Mouse (Mus musculus) hindbrain, embryonic 16.5 days (tissue): ENCODE measurements around the gene Camk2d. TPM values are rescaled to one million over a fixed set of nuclear protein-coding genes. Genes with fewer than 3 reads are reported as not detected.
A peak's percentile ranks its signal among the peaks of the same experiment; 100 is the strongest.

Experiments used
- ATAC-seq: fragments of 200-750 bp; cut with Nextera tagmentation; 2 replicates; pipeline ENCODE4 v1.8.0; 2017; ENCODE audit warnings: moderate TSS enrichment, moderate library complexity
- H3K27ac ChIP-seq: fragments of 300-500 bp; sonication (generic); 2 replicates; pipeline ENCODE4 v1.5.1; 2014; ENCODE audit warnings: low read depth, mild to moderate bottlenecking, control low read depth, low read length, moderate library complexity
- H3K27me3 ChIP-seq: fragments of 300-500 bp; sonication (generic); replicated peaks from 2 replicates; pipeline ENCODE4 v1.6.1; 2014; ENCODE audit warnings: low read length; ENCODE audit not compliant: control insufficient read depth, insufficient read depth
- H3K36me3 ChIP-seq: fragments of 300-500 bp; sonication (generic); 2 replicates; pipeline ENCODE4 v1.6.1; 2014; ENCODE audit warnings: mild to moderate bottlenecking, low read length, moderate library complexity, mixed read lengths; ENCODE audit not compliant: control insufficient read depth, insufficient read depth
- H3K4me1 ChIP-seq: fragments of 300-500 bp; sonication (generic); 2 replicates; pipeline ENCODE4 v1.6.1; 2014; ENCODE audit warnings: low read depth, low read length; ENCODE audit not compliant: control insufficient read depth, insufficient read depth
- H3K4me2 ChIP-seq: fragments of 300-500 bp; sonication (generic); 2 replicates; pipeline ENCODE4 v1.6.1; 2014; ENCODE audit warnings: mild to moderate bottlenecking, low read length, control low read depth, moderate library complexity
- H3K4me3 ChIP-seq: fragments of 300-500 bp; sonication (generic); 2 replicates; pipeline ENCODE4 v1.5.1; 2014; ENCODE audit warnings: mild to moderate bottlenecking, low read length, control low read depth, moderate library complexity
- H3K9ac ChIP-seq: fragments of 300-500 bp; sonication (generic); 2 replicates; pipeline ENCODE4 v1.6.1; 2014; ENCODE audit warnings: low read depth, mild to moderate bottlenecking, control low read depth, low read length, moderate library complexity
- H3K9me3 ChIP-seq: fragments of 300-500 bp; sonication (generic); 2 replicates; pipeline ENCODE4 v1.6.1; 2014; ENCODE audit warnings: mild to moderate bottlenecking, low read length, moderate library complexity; ENCODE audit not compliant: control insufficient read depth
- WGBS: fragments of 180-500 bp; shearing (Covaris S2); extraction: QIAGEN DNeasy Blood & Tissue Kit; methylation state at CpG from one replicate; pipeline ENCODE4 v1.1.7; 2014; 5-methylcytosine and 5-hydroxymethylcytosine counted together
- polyA plus RNA-seq: library from polyadenylated mRNA; unstranded; fragments of >200 nt; fragmentation: Nextera tagmentation; extraction: Ambion mirVana; gene quantifications from 2 replicates; pipeline ENCODE4 v1.2.1, GENCODE M21; 2015

The Camk2d gene
- polyA plus RNA-seq, 1 experiment from 2014 or later: 88.9 TPM

- Histone ChIP-seq H3K36me3 (no peaks in the 10 kb centered on the region), H3K27ac (no peak overlapping the region), H3K9ac (no peak overlapping the region), H3K27me3 (no peaks in the 10 kb centered on the region), H3K4me3 (no peak overlapping the region), H3K4me1 (no peaks in the 10 kb centered on the region), H3K9me3 (no peaks in the 10 kb centered on the region), H3K4me2 (no peak overlapping the region)
- WGBS: 94% methylated on average over 2 of the region's 2 CpGs
- ATAC-seq: no peak
These were observed 26.4 kb downstream of the Camk2d start for GRCm38 (mm10) chr3:126622509-126622908.

DNA sequence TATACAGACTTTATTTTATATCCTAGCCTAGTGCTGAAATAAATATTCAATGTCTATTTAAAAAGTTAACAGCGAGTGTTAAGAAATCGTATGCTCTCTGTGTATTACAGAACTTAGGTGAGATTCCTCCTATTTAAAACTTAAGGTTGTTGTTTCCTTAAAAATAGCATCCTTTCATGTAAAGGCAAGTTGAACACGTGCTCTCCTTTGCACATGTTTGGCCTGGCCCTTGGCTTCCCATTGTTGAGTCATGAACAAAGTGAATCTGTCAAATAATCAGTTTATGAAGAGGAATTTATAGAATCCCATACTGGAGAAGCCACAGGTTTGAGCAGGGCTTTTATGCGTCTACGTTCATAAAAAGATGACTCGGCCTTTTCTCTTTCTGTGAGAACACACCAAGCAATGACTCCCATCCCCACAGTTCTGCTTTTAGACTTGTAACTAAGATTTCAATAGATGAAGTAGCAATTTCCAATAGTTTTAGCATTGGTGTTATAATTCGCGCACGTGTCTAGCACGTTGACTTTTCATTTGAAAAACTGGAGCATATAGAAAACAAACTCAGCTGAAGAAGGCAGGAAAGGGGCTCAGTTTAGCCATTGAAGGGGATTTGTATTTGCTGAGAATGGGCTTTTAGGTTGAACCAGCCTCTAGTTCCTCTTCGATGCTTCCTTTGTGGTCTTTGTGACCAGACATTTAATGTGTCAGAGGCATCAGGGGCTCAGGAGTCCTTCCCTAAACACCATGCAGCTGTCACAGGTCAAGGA lies 29.1 kb downstream of the Camk2d start:
- no peak for ATAC-seq
- H3K27me3 ChIP-seq: no peaks in the 10 kb centered on the region
- no peak overlapping the region for H3K27ac ChIP-seq
- no peaks in the 10 kb centered on the region for H3K36me3 ChIP-seq
- no peaks in the 10 kb centered on the region for H3K9me3 ChIP-seq
- no peak overlapping the region for H3K4me3 ChIP-seq
- 81% methylated on average over 11 of the region's 11 CpGs for WGBS
- H3K4me2 ChIP-seq: no peak overlapping the region
- H3K9ac ChIP-seq: no peak overlapping the region
- peaks cover 2% of the 10 kb centered on the region; the same call in 1 of the 2 replicates for H3K4me1 ChIP-seq

GRCm38 (mm10) chr3:126625764-126626040 lies 29.6 kb downstream of the Camk2d start:
- no peaks in the 10 kb centered on the region for H3K9me3 ChIP-seq
- H3K9ac ChIP-seq: no peak overlapping the region
- H3K4me2 ChIP-seq: no peak overlapping the region
- H3K4me3 ChIP-seq: no peak overlapping the region
- H3K36me3 ChIP-seq: no peaks in the 10 kb centered on the region
- no peak overlapping the region for H3K27ac ChIP-seq
- H3K4me1 ChIP-seq: peaks cover 2% of the 10 kb centered on the region
- no peaks in the 10 kb centered on the region for H3K27me3 ChIP-seq
- WGBS: 77% methylated on average over 8 of the region's 8 CpGs
- no peak for ATAC-seq

DNA sequence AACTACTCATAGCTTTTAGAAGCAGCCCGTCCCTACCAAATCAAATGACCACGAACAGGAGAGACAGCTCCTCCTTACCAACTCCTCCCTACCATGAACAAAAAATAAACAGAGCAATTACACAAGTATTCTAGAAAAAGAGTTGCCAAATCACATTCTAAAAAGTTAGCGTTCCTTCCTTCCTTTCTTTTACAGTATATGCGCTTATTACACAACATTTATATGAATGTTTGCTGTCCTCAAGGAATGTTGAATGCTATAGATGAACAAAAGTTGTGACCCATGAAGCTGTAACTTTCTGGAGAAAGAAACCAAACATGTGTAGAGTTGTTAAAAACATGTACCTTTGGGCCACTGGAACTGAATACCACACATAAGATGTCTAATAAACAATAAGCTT lies 31.9 kb downstream of the Camk2d start:
- Histone ChIP-seq H3K27ac (no peak overlapping the region), H3K4me1 (peaks cover 2% of the 10 kb centered on the region), H3K9ac (no peak overlapping the region), H3K9me3 (no peaks in the 10 kb centered on the region), H3K4me3 (no peak overlapping the region), H3K27me3 (no peaks in the 10 kb centered on the region), H3K4me2 (no peak overlapping the region), H3K36me3 (no peaks in the 10 kb centered on the region)
- no peak for ATAC-seq
- WGBS: 93% methylated on average over 4 of the region's 4 CpGs

DNA sequence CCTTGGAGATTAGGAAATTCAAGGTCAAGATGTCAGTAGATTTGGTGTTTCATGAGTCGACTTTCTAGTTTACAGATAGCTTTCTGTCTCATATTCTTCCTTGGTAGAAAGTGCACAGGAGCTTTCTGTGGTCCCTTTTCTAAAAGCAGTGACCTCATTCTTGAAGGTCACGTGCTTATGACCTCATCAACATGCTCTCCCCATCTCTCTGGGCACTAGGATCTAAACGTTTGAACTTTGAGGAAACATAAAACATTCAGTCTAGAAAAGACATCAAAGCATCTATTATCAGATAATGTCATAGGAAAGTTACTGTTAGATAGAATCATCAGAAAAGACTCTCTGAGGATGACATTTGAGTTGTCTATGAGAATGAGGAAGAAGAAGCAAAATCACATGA lies 32.3 kb downstream of the Camk2d start:
- Histone ChIP-seq H3K4me1 (peaks cover 2% of the 10 kb centered on the region), H3K36me3 (no peaks in the 10 kb centered on the region), H3K9me3 (no peaks in the 10 kb centered on the region), H3K27me3 (no peaks in the 10 kb centered on the region), H3K27ac (no peak overlapping the region), H3K9ac (no peak overlapping the region), H3K4me3 (no peak overlapping the region), H3K4me2 (no peak overlapping the region)
- 70% methylated on average over 3 of the region's 3 CpGs for WGBS
- ATAC-seq: no peak

- Histone ChIP-seq H3K9me3 (no peaks in the 10 kb centered on the region), H3K9ac (no peak overlapping the region), H3K27ac (no peak overlapping the region), H3K36me3 (no peaks in the 10 kb centered on the region), H3K4me3 (no peak overlapping the region), H3K4me1 (peaks cover 2% of the 10 kb centered on the region), H3K27me3 (no peaks in the 10 kb centered on the region), H3K4me2 (no peak overlapping the region)
- WGBS: 93% methylated on average over 2 of the region's 2 CpGs
- ATAC-seq: no peak
These were observed 32.9 kb downstream of the Camk2d start for GRCm38 (mm10) chr3:126629040-126629439.

DNA sequence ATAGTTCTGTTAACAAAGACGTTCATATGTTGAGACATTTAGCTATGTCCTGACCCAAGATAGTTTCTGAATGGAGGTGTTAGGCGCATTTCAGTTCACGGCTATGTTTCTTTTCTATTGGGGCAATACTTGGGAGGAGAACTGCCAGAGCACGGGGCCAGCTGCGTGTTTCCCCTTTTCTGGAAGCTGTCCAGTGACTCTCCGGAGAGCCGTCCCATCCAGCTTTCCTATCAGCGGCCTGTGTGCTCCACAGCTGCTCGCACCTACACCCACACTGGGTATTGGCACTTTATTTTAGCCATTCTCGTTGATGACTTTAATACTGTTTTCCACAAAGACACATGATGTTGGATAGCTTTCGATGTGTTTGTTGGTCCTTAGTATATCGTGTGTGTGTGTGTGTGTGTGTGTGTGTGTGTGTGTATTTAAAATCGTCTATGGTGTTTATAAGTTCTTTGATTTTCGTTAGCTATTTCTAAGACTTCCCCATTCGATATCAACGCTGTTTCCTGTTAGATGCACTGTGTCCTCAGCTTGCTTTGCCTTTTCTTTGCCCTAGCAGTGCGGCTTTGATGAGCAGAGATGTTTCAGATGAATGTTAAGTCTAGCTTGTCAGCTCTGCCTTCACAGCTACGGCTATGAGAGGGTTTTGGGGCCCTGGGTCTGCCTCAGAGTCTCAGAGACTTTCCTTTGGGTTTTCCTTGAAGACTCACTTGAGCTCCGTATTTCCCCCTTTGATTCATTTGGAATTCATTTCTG lies 34.2 kb downstream of the Camk2d start:
- Histone ChIP-seq H3K9me3 (no peaks in the 10 kb centered on the region), H3K4me1 (peaks cover 2% of the 10 kb centered on the region), H3K9ac (no peak overlapping the region), H3K27me3 (no peaks in the 10 kb centered on the region), H3K27ac (no peak overlapping the region), H3K4me2 (no peak overlapping the region), H3K36me3 (no peaks in the 10 kb centered on the region), H3K4me3 (no peak overlapping the region)
- ATAC-seq: no peak
- WGBS: 73% methylated on average over 19 of the region's 19 CpGs

GRCm38 (mm10) chr3:126631583-126631982 lies 35.5 kb downstream of the Camk2d start:
- Histone ChIP-seq H3K4me2 (no peak overlapping the region), H3K9ac (no peak overlapping the region), H3K27me3 (no peaks in the 10 kb centered on the region), H3K36me3 (no peaks in the 10 kb centered on the region), H3K27ac (no peak overlapping the region), H3K9me3 (no peaks in the 10 kb centered on the region), H3K4me1 (peaks cover 2% of the 10 kb centered on the region), H3K4me3 (no peak overlapping the region)
- WGBS: 80% methylated on average over 8 of the region's 8 CpGs
- ATAC-seq: peak; percentile 48

DNA sequence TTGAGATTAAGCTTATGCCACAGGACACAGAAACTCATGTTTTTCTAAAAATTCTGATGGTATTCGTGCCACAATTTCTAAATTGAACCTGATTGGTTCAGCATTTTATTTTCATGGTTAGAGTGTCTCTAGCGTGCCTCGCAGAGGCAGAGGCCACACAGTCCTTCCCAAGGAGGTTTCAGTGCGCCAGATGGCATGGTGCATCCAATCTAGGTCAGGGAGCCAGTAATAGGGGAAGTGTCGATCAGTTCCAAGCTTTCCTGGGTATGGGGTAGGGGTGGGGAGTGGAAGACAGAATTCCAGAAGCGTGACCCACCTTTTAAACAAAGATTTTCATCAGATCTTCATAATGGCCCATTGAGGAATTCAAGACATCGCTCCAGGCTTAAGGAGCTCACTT lies 36.5 kb downstream of the Camk2d start:
- no peaks in the 10 kb centered on the region for H3K9me3 ChIP-seq
- peak; percentile 52; the same call in 1 of the 2 replicates for ATAC-seq
- H3K4me3 ChIP-seq: no peak overlapping the region
- H3K4me1 ChIP-seq: peaks cover 2% of the 10 kb centered on the region
- no peak overlapping the region for H3K4me2 ChIP-seq
- no peak overlapping the region for H3K9ac ChIP-seq
- no peak overlapping the region for H3K27ac ChIP-seq
- no peaks in the 10 kb centered on the region for H3K27me3 ChIP-seq
- WGBS: 79% methylated on average over 7 of the region's 7 CpGs
- no peaks in the 10 kb centered on the region for H3K36me3 ChIP-seq
